Mouse (Mus musculus) limb, embryonic 13.5 days (tissue): Measurements from ENCODE around the gene Bcan. TPM values are rescaled to one million over a fixed set of nuclear protein-coding genes. Genes with fewer than 3 reads are reported as not detected.

Source experiments
- ATAC-seq: fragments of 200-750 bp; cut with Nextera tagmentation; 2 replicates; pipeline ENCODE4 v1.8.0; 2017; ENCODE audit warnings: low read depth, moderate number of reproducible peaks, moderate TSS enrichment; ENCODE audit not compliant: low FRiP score
- H3K27ac ChIP-seq: fragments of 300-500 bp; sonication (generic); 2 replicates; pipeline ENCODE4 v1.5.1; 2015; ENCODE audit warnings: inconsistent platforms, mild to moderate bottlenecking, moderate library complexity
- H3K27me3 ChIP-seq: fragments of 300-500 bp; sonication (generic); 2 replicates; pipeline ENCODE4 v1.6.1; 2015; ENCODE audit warnings: mild to moderate bottlenecking, inconsistent platforms
- H3K36me3 ChIP-seq: fragments of 300-500 bp; sonication (generic); 2 replicates; pipeline ENCODE4 v1.6.1; 2015; ENCODE audit warnings: inconsistent platforms, mild to moderate bottlenecking, moderate library complexity
- H3K4me1 ChIP-seq: fragments of 300-500 bp; sonication (generic); 2 replicates; pipeline ENCODE4 v1.6.1; 2015; ENCODE audit warnings: inconsistent platforms
- H3K4me2 ChIP-seq: fragments of 300-500 bp; sonication (generic); replicated peaks from 2 replicates; pipeline ENCODE4 v1.6.1; 2015; ENCODE audit warnings: inconsistent platforms, mild to moderate bottlenecking, moderate library complexity
- H3K4me3 ChIP-seq: fragments of 300-500 bp; sonication (generic); 2 replicates; pipeline ENCODE4 v1.5.1; 2015; ENCODE audit warnings: moderate library complexity, mild to moderate bottlenecking, inconsistent platforms
- H3K9ac ChIP-seq: fragments of 300-500 bp; sonication (generic); 2 replicates; pipeline ENCODE4 v1.6.1; 2015; ENCODE audit warnings: mild to moderate bottlenecking, inconsistent platforms
- H3K9me3 ChIP-seq: fragments of 300-500 bp; sonication (generic); 2 replicates; pipeline ENCODE4 v1.6.1; 2016; ENCODE audit warnings: inconsistent platforms
- WGBS: fragments of 180-500 bp; shearing (Covaris S2); methylation state at CpG from one replicate; pipeline ENCODE4 v1.1.7; 2015; 5-methylcytosine and 5-hydroxymethylcytosine counted together
- polyA plus RNA-seq: library from polyadenylated mRNA; unstranded; fragments of >200 nt; fragmentation: Nextera tagmentation; extraction: Ambion mirVana; gene quantifications from 2 replicates; pipeline ENCODE4 v1.2.1, GENCODE M21; 2015

Gene Bcan
- polyA plus RNA-seq, 1 experiment from 2014 or later: 0.57 TPM

- H3K36me3 ChIP-seq: peaks cover 1% of the 10 kb centered on the region
- H3K9ac ChIP-seq: peak overlapping the region; percentile 72
- H3K4me3 ChIP-seq: peak overlapping the region; percentile 44
- H3K27ac ChIP-seq: peak overlapping the region; percentile 98
- WGBS: 6% methylated on average over 10 of the region's 10 CpGs
- peak overlapping the region; percentile 66 for H3K4me2 ChIP-seq
- H3K27me3 ChIP-seq: no peaks in the 10 kb centered on the region
- ATAC-seq: no peak
- H3K4me1 ChIP-seq: peaks cover 26% of the 10 kb centered on the region
- H3K9me3 ChIP-seq: no peaks in the 10 kb centered on the region
These were observed 39.8 kb downstream of the Bcan start for GRCm38 (mm10) chr3:87960191-87960585.

- H3K4me2 ChIP-seq: peak overlapping the region; percentile 66; the same call in 1 of the 2 replicates
- H3K4me3 ChIP-seq: no peak overlapping the region
- H3K9ac ChIP-seq: 0 out of 2 replicates have a peak overlapping the region, but pooled peaks have one; percentile 72
- no peaks in the 10 kb centered on the region for H3K9me3 ChIP-seq
- no peak for ATAC-seq
- H3K27ac ChIP-seq: peak overlapping the region; percentile 98
- no peaks in the 10 kb centered on the region for H3K27me3 ChIP-seq
- WGBS: 66% methylated on average over 7 of the region's 7 CpGs
- H3K36me3 ChIP-seq: peaks cover 9% of the 10 kb centered on the region
- peaks cover 26% of the 10 kb centered on the region for H3K4me1 ChIP-seq
These were observed 40.7 kb downstream of the Bcan start for GRCm38 (mm10) chr3:87959371-87959770.

- peaks cover 26% of the 10 kb centered on the region for H3K4me1 ChIP-seq
- peaks cover 13% of the 10 kb centered on the region for H3K36me3 ChIP-seq
These were observed 41.1 kb downstream of the Bcan start for GRCm38 (mm10) chr3:87958967-87959366.

GRCm38 (mm10) chr3:87958476-87958875, 41.6 kb downstream of the Bcan start:
- WGBS: 14% methylated on average over 4 of the region's 4 CpGs
- Histone ChIP-seq H3K9me3 (no peaks in the 10 kb centered on the region), H3K27me3 (no peaks in the 10 kb centered on the region), H3K4me1 (peaks cover 28% of the 10 kb centered on the region), H3K4me2 (no peak overlapping the region; the same call in 1 of the 2 replicates), H3K9ac (no peak overlapping the region), H3K36me3 (peaks cover 18% of the 10 kb centered on the region), H3K27ac (peak overlapping the region; percentile 39), H3K4me3 (no peak overlapping the region)
- no peak for ATAC-seq

More at GRCm38 (mm10) chr3:87958967-87959366, 41.1 kb downstream of the Bcan start:
- Histone ChIP-seq H3K9me3 (no peaks in the 10 kb centered on the region), H3K4me3 (no peak overlapping the region), H3K27me3 (no peaks in the 10 kb centered on the region), H3K4me2 (no peak overlapping the region), H3K9ac (no peak overlapping the region), H3K27ac (peak overlapping the region; percentile 98)
- WGBS: 42% methylated on average over 1 of the region's 1 CpGs
- ATAC-seq: no peak

GRCm38 (mm10) chr3:87958056-87958455, 42.0 kb downstream of the Bcan start:
- peaks cover 23% of the 10 kb centered on the region for H3K36me3 ChIP-seq
- ATAC-seq: no peak
- H3K27me3 ChIP-seq: no peaks in the 10 kb centered on the region
- no peak overlapping the region for H3K4me3 ChIP-seq
- no peaks in the 10 kb centered on the region for H3K9me3 ChIP-seq
- H3K27ac ChIP-seq: peak overlapping the region; percentile 39
- WGBS: 0% methylated on average over 1 of the region's 1 CpGs
- peaks cover 32% of the 10 kb centered on the region for H3K4me1 ChIP-seq
- no peak overlapping the region for H3K9ac ChIP-seq
- H3K4me2 ChIP-seq: no peak overlapping the region; the same call in 1 of the 2 replicates

- H3K4me3 ChIP-seq: peak overlapping the region; percentile 67
- WGBS: 2% methylated on average over 5 of the region's 5 CpGs
- peak overlapping the region; percentile 65 for H3K9ac ChIP-seq
- H3K36me3 ChIP-seq: peaks cover 35% of the 10 kb centered on the region
- H3K4me1 ChIP-seq: peaks cover 60% of the 10 kb centered on the region
- peak overlapping the region; percentile 87 for H3K4me2 ChIP-seq
- H3K27ac ChIP-seq: peak overlapping the region; percentile 80
- no peaks in the 10 kb centered on the region for H3K9me3 ChIP-seq
- no peaks in the 10 kb centered on the region for H3K27me3 ChIP-seq
- ATAC-seq: peak; percentile 76
These were observed 47.6 kb downstream of the Bcan start for GRCm38 (mm10) chr3:87952440-87952839.

GRCm38 (mm10) chr3:87951946-87952345, 48.1 kb downstream of the Bcan start:
- no peak for ATAC-seq
- H3K4me2 ChIP-seq: peak overlapping the region; percentile 87
- WGBS: 20% methylated on average over 12 of the region's 12 CpGs
- no peaks in the 10 kb centered on the region for H3K9me3 ChIP-seq
- no peaks in the 10 kb centered on the region for H3K27me3 ChIP-seq
- peaks cover 65% of the 10 kb centered on the region for H3K4me1 ChIP-seq
- H3K4me3 ChIP-seq: peak overlapping the region; percentile 67
- H3K27ac ChIP-seq: peak overlapping the region; percentile 80
- H3K36me3 ChIP-seq: peaks cover 35% of the 10 kb centered on the region
- peak overlapping the region; percentile 65 for H3K9ac ChIP-seq

- peaks cover 84% of the 10 kb centered on the region for H3K4me1 ChIP-seq
- peaks cover 32% of the 10 kb centered on the region for H3K36me3 ChIP-seq
- peak overlapping the region; percentile 67 for H3K4me3 ChIP-seq
- 2% methylated on average over 13 of the region's 13 CpGs for WGBS
- no peaks in the 10 kb centered on the region for H3K9me3 ChIP-seq
- H3K27me3 ChIP-seq: no peaks in the 10 kb centered on the region
- ATAC-seq: no peak
- peak overlapping the region; percentile 95 for H3K27ac ChIP-seq
- H3K9ac ChIP-seq: peak overlapping the region; percentile 82
- peak overlapping the region; percentile 87 for H3K4me2 ChIP-seq
These were observed 50.0 kb downstream of the Bcan start for GRCm38 (mm10) chr3:87949955-87950515.

GRCm38 (mm10) chr3:87949266-87949954, 50.6 kb downstream of the Bcan start:
- Histone ChIP-seq H3K4me3 (peak overlapping the region; percentile 67), H3K27me3 (no peaks in the 10 kb centered on the region)

GRCm38 (mm10) chr3:87948378-87949265, 51.4 kb downstream of the Bcan start, which contains the start of gene Crabp2:
Gene Crabp2 (plus strand): TSS chr3:87948666.
- Histone ChIP-seq H3K36me3 (peaks cover 22% of the 10 kb centered on the region), H3K27ac (peak within 1 kb of the TSS; percentile 95), H3K27me3 (no peaks in the 10 kb centered on the region), H3K9me3 (no peaks in the 10 kb centered on the region), H3K4me3 (peak within 1 kb of the TSS; percentile 67), H3K9ac (peak within 1 kb of the TSS; percentile 82), H3K4me2 (peak within 1 kb of the TSS; percentile 87), H3K4me1 (peaks cover 96% of the 10 kb centered on the region)
- ATAC-seq: peak; percentile 42; the same call in 1 of the 2 replicates
- under 1% methylated on average over 35 of the region's 35 CpGs for WGBS

More at GRCm38 (mm10) chr3:87949266-87949954, 50.6 kb downstream of the Bcan start:
- peaks cover 26% of the 10 kb centered on the region for H3K36me3 ChIP-seq
- H3K27ac ChIP-seq: peak overlapping the region; percentile 95
- no peaks in the 10 kb centered on the region for H3K9me3 ChIP-seq
- H3K4me2 ChIP-seq: peak overlapping the region; percentile 87
- peaks cover 90% of the 10 kb centered on the region for H3K4me1 ChIP-seq
- 2% methylated on average over 16 of the region's 16 CpGs for WGBS
- H3K9ac ChIP-seq: peak overlapping the region; percentile 82
- ATAC-seq: 0 out of 2 replicates have a peak, but pooled peaks have one; percentile 7

GRCm38 (mm10) chr3:87947811-87948199, 52.2 kb downstream of the Bcan start:
- H3K36me3 ChIP-seq: peaks cover 18% of the 10 kb centered on the region
- peak overlapping the region; percentile 82 for H3K9ac ChIP-seq
- H3K4me1 ChIP-seq: peaks cover 91% of the 10 kb centered on the region
- no peaks in the 10 kb centered on the region for H3K9me3 ChIP-seq
- H3K4me3 ChIP-seq: peak overlapping the region; percentile 67
- 0% methylated on average over 15 of the region's 17 CpGs for WGBS
- peak overlapping the region; percentile 95 for H3K27ac ChIP-seq
- H3K27me3 ChIP-seq: no peaks in the 10 kb centered on the region
- ATAC-seq: no peak
- peak overlapping the region; percentile 87 for H3K4me2 ChIP-seq
